Mouse (Mus musculus): ENCODE results near the gene Amn1.
"Not testable (repeated sequence)": the region's sequence is repeated elsewhere in the genome, so short reads cannot be mapped to it uniquely, and the experiment has no call there.

Gene Amn1

DNA sequence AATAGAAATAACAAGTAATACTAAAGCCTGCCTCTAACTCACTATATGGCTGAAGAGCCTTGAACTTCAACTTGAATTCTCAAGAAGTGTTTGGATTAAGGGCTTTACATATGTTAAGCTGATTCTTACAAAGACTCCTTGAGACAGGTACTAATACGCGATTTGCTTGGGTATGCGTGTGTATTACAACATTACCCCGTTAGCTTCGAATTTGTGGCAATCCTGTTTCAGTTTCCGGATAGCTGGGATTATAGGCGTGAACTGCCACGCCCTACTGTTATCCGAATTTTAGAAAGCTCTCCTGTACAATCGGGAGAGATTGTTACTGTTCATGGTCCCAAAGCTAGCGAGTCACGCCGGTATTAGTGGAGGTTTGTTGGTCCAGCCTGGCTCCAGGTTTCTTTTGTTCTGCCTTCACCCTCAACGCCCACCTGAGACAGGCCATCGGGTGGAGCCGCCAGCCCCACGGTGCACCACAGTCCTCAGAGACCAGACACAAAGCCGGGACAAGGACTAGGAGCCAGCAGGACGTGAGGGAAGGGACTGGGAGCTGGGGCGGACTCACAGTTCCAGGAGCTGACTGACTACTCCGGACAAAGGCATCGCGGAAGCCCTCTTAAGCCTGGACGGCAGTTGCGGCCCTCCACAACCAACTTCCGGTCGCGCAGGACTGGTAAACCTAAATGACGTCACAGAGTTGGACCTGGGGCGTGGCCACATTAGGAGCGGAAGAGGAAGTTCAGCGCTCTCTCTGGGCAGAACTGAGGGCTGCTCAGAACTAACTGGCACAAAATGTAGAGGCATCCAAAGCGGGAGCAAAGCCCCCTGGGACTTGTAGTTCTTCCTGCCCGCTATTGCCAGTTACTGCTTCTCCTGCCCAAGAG lies at the start of gene Amn1:
Gene Amn1 (minus strand): TSS at position 672 of the 884 bp plus-strand sequence.
- DNase-seq (ENCODE audit: low spot score in 2 of 2) = peak; percentile 80 to 91

DNA sequence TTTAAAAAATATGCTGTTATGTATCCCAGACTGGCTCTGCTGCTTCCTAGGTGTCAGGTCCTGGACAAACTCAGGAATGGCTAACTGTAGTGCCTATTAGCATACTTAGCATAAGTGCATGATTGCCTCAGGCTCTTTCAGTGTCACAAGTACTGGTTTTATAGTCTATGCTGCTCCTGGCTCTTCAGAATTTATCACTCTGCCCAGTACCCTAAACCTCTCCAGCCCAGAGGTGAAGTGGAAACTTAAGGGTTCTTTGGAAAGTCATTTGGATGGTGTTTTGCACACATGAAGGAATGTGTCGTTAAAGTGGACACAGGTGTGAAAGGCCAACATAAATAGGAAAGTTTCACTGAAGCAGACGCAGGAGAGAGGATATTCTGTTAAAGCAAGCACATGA lies 48.3 kb upstream of the Amn1 start:
- no peak for DNase-seq (ENCODE audit: low spot score in 2 of 2)

GRCm38 (mm10) chr6:149233918-149234317 lies 45.4 kb upstream of the Amn1 start:
- no peak for DNase-seq (ENCODE audit: low spot score in 2 of 2)

DNA sequence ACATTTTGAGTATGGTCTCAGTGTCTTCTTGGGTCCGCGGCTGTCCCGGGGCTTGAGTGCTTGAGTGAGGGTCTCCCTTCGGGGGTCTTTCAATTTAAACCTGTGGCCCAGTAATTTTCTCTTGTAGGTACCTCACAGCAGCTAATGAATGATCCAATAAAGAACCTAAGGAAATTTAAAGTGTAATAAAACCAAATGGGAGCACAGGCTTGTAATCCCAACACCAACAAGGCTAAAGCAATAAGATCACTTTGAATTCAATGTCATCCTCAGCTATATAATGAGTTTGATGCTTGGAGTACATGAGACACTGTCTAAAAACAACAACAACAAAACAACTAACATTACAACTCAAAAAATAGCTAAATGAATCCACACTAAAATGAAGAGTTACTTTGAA lies 36.2 kb upstream of the Amn1 start:
- DNase-seq (ENCODE audit: low spot score in 2 of 2) = no peak

- no peak for DNase-seq (ENCODE audit: low spot score in 2 of 2)
Observed at GRCm38 (mm10) chr6:149221296-149221695, 32.8 kb upstream of the Amn1 start.

GRCm38 (mm10) chr6:149198572-149198971 lies 10.1 kb upstream of the Amn1 start:
- no peak for DNase-seq (ENCODE audit: low spot score in 2 of 2)

- DNase-seq (ENCODE audit: low spot score in 2 of 2) = no peak
Observed at GRCm38 (mm10) chr6:149197116-149197515, 8.6 kb upstream of the Amn1 start.

GRCm38 (mm10) chr6:149193276-149193905 lies 4.9 kb upstream of the Amn1 start:
- no peak for DNase-seq (ENCODE audit: low spot score in 2 of 2)

- DNase-seq (ENCODE audit: low spot score in 2 of 2) = not testable (repeated sequence)
Observed at GRCm38 (mm10) chr6:149191951-149192350, 3.4 kb upstream of the Amn1 start.

DNA sequence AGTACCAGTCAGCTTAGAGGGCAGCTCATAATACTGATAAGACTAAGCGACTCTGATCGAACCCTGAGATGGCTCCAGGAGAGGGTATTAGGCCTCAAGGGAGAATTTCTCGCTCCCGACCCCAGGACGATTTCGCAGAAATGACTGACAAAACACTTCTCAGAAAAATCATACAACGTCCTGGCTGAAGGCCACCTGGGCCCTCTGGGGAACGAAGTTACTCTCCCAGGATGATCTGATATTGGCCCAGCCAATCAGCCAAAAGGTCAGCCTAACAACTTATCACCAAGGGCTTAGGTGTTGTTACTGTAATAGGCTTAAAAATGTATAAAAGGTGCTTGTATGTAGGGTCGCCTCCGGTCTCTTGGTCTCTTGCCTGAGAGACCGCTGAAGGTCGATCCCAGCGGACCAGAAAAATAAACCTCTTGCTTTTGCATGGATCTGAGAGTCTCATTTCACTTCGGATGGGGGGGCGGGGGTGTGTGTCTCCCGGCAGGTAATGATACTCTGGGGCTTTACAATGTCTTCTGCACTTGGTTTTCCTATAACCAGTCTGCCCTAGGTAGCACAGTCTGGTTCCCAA lies 919 bp upstream of the Amn1 start:
- peak in 1 of 2 experiments; percentile 15 for DNase-seq (ENCODE audit: low spot score in 2 of 2)

DNA sequence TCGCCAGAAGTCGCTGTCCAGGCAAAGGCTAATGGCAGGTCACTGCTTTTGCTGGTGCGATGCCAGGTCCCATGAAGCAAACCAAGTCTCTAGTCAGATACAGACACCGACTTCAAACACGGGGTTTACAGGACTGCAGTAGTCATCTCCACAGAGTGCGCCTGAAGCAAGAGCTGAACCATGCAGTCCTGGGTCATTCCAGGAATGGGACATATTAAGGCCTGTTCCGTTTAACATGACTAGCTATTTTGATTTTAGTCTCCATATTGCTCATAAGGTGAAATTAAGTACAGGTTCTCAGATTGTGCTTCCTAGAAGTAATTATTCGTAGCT lies 379 bp upstream of the Amn1 start:
- DNase-seq (ENCODE audit: low spot score in 2 of 2) = no peak

DNA sequence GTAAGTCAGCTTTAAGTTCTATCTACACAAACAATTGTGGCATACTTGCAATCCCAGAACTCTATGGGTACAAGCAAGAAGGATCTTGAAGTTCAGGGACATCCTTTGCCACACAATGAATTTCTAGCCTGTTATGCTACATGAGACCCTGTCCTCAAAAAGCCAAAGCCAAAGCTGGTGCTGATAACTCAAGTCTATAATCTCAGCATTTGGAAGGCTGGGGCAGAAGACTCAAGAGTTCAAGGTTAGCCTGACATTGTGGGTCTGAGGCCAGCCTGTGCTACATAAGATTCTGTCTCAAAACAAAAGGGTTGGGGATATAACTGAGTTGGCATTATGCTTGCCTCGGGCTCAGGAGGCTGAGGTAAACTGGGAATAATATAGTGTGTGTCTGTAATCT lies 1.1 kb downstream of the Amn1 start:
- no peak for DNase-seq (ENCODE audit: low spot score in 2 of 2)

- DNase-seq (ENCODE audit: low spot score in 2 of 2) = no peak
Observed at GRCm38 (mm10) chr6:149184007-149184406, 4.5 kb downstream of the Amn1 start.

DNA sequence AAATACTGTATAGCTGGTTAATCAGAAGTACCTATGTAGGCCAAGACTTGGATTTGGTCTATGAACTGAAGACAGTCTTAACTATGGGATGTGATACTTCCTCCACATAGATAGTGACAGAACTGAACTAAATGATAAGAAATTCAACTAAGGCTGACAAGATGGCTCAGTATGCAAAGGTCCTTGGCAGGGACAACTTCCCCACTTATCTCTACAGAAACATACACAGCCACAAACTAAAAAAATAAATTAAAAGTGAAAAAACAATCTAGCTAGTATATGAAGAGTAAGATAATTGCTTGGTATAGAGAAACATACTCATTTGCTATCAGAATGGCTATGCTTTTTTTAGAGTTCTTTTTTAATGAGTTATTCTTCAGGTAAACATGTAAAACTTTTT lies 9.4 kb downstream of the Amn1 start:
- DNase-seq (ENCODE audit: low spot score in 2 of 2) = no peak

DNA sequence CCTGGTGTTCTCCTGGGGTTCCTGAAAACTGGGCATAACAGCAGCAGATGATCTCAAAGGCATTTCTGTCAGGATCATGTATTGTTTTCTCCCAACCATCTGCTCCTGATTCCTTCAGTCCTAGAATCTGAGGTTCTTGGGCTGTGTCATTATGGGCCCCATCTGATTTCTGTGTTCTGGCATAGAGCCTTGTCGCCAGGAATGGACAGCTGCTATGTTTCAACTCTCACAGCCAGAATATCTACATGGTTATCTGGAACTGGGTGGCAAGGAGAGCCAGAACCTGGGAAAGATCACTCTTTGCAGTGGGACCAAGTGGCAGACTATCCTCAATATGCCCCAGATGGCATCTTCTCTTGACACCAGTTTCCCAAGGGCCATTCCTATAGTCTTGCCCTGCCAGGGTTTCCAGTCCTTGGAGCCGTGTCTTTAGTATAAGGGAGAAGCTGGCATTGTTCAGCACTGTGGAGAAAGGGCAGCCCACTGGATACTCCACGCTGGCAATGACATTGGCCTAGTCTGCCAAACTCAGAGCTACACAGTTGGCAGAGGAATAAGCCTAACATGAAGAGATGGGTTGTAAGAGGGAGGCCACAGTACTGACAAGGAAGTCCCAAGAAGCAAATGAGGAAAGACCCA lies 13.5 kb downstream of the Amn1 start:
- no peak for DNase-seq (ENCODE audit: low spot score in 2 of 2)

DNA sequence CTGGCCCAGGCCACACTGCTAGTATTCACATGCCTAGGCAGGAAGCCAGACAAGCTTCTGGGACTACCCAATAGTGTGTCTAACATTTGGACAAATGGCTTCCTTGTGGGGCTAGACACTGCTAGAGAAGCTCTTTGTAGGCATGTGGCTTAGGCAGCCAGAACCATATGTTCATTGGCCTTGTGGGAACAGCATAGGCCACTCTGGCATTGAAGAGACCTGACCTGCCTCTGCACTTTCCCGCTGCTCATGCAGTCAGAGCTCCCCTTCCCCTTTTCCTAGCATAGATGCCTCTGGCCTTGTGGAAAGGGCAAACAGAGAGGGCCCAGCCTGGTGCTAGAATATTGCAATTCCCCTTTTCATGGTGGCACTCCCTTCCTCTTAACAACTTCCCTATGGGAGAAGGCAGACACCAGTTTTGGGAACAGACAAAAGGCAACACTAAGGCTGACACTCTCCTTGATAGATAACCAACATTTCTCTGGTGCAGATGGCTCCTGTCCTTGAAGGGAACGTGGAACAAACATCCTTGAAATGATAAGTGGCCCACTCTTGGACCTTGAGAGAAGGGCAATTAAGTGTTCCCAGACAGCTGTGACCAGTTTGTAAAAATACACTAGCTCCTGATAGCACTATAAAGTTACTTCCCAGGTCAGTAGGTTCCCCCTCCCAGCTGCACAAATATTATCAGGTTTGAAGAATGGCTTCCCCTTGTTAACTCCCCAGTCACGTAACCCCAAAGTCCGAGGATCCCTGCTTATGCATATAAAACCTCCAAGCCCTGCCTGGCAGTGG lies 14.5 kb downstream of the Amn1 start:
- no peak for DNase-seq (ENCODE audit: low spot score in 2 of 2)

DNA sequence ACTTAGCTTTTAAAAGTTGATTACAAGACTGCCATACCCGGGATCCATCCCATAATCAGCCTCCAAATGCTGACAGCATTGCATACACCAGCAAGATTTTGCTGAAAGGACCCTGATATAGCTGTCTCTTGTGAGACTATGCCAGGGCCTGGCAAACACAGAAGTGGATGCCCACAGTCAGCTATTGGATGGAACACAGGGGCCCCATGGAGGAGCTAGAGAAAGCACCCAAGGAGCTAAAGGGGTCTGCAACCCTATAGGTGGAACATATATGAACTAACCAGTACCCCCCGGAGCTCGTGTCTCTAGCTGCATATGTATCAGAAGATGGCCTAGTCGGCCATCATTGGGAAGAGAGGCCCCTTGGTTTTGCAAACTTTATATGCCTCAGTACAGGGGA lies 18.5 kb downstream of the Amn1 start:
- DNase-seq (ENCODE audit: low spot score in 2 of 2) = not testable (repeated sequence)

GRCm38 (mm10) chr6:149168436-149168835 lies 20.1 kb downstream of the Amn1 start:
- DNase-seq (ENCODE audit: low spot score in 2 of 2) = no peak

DNA sequence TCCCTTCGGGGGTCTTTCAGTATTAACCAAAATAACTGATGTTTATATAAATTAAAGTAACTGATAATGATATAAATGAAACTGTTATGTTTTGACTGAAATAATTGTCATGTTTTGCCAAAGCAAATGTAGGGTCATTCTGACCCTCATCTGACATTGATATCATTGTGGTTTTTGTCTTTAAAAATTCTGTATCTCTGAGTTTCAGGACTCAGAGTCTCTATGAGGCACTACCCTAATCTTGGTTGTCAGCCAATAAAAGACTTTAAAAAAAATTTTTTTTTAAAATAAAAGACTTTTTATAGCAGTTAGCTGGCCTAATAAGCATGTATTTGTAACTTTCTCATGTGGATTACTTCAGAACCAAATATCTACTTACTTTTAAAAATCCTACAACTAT lies 20.8 kb downstream of the Amn1 start:
- no peak for DNase-seq (ENCODE audit: low spot score in 2 of 2)

DNA sequence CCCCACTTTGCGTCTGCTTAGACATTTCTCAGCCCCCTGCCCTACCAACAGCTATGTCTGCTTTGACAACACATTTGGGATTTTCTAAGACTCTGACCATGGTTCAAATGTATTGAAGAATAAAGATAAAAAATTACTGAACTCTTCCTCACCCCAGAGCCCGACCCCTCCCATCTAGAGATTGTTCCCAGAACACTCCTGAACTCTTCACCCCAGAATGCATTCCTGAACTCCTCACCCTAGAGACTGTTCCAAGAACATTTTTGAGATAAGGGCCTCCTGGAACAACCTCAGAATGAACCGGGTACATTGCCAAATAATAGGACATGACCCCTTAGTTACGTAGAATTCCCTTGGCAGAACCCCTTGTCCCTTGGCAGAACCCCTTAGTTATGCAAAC lies 21.5 kb downstream of the Amn1 start:
- DNase-seq (ENCODE audit: low spot score in 2 of 2) = not testable (repeated sequence)

DNA sequence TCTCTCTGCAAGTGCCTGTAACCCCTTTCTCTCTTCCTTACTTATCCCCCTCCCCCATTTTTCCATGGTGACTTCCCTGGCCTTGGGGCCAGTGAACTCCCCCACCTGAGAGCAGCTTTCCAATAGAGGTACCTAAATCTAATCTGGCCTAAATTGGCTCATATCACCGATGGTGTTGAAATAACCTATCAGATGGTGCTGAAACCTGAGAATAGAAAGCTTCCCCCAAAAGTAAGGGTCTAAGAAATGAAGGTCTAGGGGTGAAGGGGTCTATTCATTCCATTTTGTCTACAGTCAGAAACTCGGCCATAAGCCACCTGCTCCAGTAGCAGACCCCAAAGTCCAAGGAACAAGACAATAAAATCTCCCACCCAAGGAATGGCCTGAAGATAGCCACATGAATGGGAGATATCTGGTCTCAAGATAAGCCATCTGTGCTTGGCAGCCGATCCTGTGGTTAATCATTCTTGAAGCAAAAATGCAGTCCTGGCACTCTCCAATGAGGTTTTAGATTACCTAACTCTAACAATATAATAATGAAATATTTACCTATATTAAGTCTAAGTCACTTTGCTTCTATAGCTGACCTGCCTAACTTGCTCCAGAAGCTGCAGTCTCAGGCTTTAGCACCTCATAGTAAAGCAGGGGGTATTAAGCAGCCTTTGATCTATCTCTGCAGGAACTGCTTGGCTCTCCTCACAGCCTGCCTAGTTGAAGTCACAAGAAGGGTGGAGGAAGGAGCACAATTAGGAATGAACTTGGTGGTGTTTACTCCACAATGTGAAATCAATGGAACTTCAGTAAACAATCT lies 33.3 kb downstream of the Amn1 start:
- DNase-seq (ENCODE audit: low spot score in 2 of 2) = no peak
